Mouse (Mus musculus): ENCODE results near the gene Gm30191.

The Gm30191 gene

DNA sequence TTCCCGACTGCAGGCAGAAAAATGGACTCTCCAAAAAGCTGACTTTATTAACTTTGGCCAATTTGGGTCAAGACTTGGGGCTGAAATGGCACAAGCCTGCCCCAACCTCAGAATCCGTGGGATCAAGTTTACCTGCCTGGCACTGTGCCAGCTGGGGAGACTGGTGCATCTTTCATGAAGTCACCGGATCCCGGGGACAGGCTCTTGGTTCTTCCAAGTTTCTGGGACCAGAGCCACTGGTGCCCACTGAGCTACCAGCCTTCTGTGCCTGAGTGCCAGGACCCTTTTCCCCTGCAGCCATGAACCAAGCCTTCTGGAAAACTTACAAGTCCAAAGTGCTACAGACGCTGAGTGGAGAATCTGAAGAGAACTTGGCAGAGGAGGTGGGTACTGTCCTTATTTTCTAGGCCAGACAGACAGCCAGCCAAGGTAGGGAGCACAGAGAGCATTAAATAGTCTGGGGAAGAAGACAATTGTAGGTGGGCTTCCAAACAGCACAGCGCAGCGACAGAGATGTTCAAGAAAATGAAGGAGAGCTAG is at the start of gene Gm30191:
Gene Gm30191, plus strand, starts transcription at position 217 of the 540 bp plus-strand sequence.
- no peak for DNase-seq

DNA sequence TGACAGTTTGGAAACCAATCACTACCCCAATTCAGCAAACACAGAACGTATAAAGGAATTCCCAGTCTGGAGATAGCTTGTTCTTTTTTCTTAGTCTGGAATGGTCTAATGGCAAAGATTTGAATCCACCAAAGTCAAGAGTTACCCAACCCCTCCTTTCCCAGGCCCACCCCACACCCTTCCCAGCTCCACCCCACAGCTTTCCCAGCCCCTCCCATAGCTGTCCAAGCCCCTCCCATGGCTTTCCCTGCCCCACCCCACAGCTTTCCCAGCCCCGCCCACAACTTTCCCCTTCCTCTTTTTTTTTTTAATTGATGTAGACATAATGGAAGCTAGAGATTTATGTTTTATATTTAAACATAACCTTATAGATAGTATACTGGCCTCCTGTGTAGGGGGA is 47.4 kb upstream of the Gm30191 start:
- DNase-seq: no peak

DNA sequence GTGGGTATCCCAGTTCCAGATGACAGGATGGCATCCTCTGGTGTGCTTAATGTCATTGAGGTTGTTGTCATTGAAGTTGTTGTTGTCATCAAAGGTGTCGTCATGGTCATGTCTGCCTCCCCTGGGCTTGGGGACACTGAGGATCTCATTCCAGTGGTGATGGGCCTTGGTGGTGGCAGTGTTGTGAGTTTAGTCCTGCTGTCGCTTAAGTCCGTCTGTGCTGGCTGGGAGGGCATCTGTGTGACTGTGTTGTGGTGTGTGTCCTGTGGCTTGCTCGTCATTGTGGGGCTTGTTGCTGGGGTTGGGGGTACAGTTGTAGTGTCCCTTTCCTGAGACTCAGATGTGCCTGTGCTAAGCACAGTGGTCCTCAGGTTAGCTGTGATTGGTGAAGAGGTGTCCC is 43.8 kb upstream of the Gm30191 start, which contains the start of gene Gm7534:
Gene Gm7534, minus strand, starts transcription at position 101 of the 400 bp plus-strand sequence.
- no peak for DNase-seq

DNA sequence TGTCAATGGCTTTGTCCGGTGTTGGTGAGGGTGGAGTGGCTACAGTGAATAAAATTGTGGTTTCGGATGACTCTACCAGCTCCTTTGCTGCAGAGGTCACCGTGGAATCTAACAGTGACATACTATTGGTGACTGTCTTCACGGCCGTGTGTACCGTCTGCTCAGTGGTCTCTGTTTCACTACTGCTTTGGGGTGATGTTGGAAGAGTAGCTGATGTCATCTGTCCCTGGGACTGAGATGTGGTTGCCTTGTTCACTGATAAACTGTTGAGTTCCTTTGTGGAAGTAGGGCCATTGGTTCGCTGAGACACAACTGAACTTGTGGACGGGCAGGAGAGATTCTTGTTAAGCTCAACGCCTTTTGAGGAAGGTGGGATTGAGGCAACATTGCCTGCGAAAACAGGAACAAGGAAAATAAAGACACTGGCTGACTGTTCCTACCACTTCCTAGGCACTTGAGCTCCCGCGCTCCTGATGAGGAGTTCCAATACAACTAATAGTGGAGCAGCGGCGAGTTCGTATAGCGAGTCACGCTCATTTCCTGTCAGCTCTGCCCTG is 43.3 kb upstream of the Gm30191 start:
- DNase-seq: no peak

DNA sequence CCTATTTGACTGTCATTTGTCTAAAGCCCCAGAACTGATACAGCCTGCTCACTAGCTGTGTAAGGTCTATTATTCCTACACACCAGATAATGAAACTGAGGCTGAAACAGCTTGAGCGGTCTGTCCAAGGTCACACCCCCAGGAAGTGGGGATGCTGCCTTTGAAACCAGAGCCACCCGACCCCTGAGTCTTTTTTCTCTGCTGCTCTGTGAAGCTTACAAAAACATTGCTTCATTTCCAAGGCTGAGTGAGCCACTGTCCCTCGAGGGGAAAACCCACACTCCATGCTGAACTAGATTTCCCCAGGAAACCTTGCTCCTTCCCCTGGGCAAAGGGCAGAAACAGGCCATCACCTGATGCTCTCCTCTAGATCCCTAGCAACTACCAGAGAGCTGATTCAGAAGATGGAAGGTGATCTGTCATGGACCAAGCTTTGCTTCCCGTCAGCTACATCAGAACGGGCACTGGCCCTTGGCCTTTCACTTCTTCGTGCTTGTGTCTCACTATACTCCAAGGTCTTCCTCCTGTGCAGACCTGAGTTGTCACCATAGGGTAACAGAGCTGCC is 40.2 kb upstream of the Gm30191 start:
- DNase-seq: no peak

DNA sequence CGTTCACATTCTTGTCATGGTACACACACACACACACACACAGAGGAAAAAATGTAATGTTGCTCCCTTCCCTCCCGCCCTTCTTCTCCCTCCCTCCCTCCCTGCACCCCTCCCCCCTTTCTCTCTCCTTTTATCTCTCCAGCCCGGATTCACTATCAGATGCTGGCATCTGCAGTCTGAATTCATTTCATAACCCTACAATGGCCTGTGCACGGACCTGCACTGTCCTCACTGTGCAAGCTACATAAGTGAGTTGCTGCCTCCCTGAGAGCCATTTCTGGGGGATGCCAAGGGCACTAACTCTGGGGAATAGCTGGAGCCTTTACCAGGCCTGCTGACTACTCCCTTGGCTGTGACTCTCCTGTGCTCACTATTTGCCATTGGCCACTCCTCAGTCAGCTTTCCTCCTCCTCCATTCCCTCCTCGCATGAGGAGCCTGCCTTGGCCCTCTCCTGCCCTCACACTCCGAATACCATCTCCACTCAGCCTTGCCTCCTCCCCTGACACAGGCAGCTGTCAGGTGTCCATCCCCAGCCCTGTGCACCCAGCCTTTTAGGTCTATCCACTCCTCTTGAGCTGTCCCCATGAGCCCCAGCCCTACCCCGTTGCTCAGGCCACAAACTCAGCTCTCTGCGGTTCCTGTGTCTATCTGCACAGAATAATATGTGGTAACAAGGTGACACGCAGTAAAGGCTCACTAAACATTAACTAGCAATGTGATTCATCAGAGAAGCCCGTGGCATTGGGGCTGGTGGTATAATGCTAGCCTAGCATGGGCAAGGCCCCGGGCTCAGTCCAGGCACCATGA is 23.7 kb upstream of the Gm30191 start:
- no peak for DNase-seq

DNA sequence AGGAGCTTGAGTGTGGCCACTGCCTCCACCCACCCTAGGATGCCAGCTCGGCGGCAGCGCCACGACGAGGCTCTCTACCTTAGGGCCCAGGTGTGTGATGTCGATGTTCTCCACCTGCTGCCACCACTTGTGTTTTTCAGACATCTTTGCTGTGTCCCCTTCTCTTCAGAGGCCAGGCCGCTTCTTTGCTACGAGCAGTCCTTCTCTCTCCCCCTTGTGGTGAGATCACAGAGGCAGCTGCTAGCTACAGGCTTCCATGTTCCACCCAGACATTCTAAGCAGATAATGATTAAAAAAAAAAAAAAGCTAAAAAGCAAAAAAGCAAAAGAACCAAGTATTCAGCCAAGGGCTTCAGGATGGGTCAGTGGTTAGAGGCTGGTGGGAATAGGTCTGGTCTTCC is 19.5 kb upstream of the Gm30191 start, which contains the start of gene Catsper4:
Gene Catsper4, minus strand, starts transcription at position 190 of the 400 bp plus-strand sequence.
- no peak for DNase-seq

DNA sequence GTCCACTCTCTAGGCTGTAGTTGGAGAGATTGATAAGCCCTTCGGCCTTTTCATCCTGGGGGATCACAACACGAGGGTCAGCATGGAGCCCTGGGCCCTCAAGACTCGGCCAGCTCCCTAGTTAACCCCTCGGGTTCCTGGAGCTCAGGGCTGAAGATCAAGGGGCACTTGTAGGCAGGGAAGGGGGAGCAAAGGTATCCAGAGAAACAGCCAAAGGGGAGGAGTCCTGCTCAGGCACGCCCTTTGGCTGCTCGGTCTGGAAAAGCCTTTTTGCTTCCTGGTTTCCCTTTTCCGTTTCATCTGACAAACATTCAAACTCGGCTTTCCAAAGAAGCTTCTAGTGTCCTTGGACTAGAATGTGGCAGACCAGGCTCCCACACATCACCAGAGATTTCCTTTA is 16.3 kb upstream of the Gm30191 start:
- DNase-seq: no peak

DNA sequence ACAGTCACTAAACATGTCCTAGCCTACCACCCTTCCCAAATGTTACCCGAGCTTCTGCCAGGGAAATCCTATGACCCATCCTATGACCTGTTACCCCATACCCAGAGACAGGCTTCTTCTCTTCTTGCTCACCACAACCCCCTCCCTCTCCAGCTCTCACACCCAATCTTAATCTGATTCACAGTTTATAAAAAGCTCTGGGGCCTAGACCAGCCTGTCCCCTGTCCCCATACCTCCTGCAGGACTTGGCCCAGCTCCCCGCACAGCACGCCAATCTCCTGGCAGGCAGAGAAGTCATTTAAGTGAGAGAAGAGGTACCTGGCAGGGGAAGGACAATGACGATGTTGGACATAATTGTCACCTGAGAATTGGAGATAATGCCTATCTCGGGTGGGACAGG is 11.9 kb upstream of the Gm30191 start:
- DNase-seq: no peak

DNA sequence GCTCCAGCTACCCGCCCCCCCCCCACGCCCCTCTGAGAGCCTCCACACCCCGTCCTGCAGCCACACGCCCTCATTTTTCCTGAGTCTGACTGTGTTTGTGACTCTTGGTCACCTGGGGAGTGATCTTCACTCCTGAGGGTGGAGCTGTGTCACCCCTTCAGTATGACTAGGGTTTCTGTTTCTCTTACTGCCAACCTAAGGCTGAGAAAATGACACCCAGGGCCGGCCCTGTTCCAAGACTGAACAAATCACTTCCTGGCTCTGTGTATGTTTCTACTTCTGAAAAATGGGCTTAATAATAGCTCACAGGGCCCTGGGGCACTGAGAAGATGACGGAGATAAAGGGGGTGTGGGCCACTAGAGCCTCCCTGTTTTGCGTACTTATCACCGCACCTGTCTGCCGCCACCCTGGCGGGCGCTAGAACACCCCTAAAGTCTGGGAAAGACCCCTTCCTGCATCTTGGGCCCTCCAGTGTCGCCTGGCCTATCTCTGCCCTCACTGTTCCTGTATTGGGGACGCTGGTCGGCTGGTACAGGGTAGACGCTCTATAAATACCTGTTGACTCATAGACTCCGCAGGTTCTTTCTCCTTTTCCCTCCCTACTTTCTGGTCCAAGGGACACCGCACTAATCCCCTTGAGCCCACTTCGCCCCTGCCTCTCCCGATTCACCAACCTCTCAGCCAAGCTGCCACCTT is 9.0 kb upstream of the Gm30191 start:
- no peak for DNase-seq

DNA sequence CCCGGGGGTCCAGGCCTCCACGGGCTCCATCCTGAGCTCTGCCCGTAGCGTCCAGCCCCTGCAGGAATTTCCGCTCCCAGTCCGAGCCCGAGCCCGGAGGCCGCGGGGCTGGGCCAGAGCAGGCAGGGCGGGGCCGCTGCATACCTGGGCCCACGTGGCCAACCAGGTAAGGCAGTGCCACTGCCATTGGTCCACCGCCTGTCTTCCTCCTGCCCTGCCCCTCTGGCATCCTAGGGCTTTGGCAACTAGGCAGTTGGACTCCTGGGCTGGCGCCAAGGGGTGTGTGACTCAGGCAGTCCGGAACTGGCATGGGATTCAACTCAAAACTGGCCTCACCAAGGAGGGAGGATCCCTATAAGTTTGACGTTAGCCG is 8.5 kb upstream of the Gm30191 start, which contains the start of gene Cnksr1:
Gene Cnksr1, minus strand, starts transcription at position 121 of the 373 bp plus-strand sequence.
- peak; percentile 61 for DNase-seq

DNA sequence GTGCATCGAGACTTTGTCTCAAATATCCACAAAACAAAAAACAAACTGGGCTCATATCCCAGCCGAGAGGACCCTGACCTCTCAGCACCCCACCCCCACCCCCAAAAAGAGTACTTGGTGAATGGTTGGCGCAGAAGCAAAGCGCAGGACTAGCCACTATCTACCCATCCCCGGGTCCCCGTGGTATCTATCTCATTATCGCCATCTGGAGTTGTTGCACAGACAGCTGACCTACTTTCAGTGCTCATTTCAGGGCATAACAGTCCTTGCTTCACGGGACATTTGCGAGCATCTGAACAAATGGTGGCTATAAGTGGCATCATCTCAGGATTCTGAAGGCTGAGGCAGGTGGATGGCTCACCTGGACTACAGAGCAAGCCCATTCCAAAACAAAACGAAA is 8.0 kb upstream of the Gm30191 start:
- DNase-seq: no peak

DNA sequence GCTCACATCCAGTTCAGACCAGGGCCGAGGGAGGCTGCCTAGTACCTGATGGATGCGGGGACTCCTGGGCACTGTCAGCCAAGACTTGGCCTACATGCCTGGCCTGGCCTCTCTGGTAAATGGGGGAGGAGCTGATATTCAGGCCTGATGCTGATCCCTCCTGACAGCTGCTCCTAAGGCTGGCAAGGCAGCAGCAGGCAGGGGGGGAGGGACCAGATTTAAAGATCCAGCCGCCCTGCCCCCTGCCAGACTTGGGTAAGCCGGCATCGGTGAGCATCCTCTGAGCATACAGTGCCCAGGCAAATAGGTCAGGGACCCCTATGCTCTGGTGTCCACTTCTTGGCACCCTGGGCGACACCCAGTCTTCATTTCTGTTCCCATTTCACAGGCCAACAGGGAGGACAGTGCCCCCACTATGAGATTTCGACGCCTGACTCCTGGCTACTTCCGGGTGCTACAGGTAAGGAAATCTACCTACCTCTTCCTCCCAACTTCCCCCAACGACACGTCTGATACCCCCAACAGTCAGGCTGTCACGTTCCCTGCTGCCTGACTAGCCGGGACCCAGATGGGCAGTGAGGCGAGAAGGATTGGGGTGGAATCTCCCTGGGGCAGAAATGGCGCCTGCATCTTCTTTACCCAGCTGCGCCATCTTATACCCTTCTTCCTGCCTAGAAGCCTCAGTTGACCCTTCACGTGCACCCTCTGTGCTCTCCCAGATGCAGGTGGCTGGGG is 3.1 kb upstream of the Gm30191 start, which contains the start of gene E130218I03Rik:
Gene E130218I03Rik, plus strand, starts transcription at position 147 of the 735 bp plus-strand sequence.
- DNase-seq: no peak

DNA sequence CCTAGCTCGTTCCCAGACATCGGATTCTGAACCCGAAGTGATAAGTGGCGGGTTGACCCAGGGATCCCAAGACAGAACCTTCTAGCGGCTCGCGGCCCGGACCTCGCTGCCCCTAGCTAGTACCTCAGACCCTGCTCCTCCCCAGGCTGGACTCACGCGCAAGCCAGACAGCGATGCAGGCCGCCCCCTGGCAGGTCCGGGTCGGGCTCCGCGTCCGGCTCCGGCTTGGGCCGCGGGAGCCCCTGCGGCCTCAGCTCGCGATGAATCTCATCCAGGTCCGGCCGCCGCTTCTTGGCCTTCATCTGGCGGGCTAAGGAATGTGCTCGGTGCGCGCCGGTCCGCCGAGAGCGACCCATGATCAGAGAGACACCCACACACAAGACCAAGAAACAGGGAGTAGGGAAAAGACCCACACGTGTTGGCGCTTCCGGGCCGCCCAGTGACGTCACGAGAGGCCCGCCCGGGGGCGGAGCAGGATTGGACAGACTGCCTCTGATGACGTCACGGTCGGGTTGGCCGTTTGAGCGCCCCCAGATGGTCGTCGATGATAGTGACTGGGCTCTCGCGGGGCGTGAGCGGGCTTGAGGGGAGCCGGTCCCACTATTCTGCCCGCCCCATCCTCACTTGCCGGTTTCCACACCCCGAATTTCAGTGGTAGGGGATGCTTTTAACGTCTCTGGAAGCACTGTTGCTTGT is 1.4 kb upstream of the Gm30191 start, which contains the start of gene Zfp593:
Gene Zfp593, minus strand, starts transcription at position 445 of the 696 bp plus-strand sequence.
- DNase-seq: peak; percentile 97

DNA sequence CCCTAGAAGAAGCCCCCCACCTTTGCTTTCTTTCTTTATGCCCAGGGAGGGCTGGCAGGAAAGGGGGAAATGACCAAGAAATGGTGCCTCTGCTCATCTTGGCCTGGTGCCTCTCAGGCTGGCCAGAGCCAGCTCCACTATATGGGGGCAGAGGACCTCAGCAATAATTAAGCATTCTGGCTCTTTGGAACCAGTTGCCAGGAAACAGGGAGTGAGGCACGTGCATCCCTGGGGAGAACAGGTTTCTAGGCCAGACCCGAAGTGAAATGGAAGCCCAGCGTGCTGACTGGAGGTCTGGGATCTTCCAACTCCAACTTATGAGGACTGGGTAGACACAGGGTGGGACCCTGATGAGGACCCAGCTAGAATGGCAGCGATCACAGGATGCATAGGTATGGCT is 479 bp upstream of the Gm30191 start:
- DNase-seq: no peak

DNA sequence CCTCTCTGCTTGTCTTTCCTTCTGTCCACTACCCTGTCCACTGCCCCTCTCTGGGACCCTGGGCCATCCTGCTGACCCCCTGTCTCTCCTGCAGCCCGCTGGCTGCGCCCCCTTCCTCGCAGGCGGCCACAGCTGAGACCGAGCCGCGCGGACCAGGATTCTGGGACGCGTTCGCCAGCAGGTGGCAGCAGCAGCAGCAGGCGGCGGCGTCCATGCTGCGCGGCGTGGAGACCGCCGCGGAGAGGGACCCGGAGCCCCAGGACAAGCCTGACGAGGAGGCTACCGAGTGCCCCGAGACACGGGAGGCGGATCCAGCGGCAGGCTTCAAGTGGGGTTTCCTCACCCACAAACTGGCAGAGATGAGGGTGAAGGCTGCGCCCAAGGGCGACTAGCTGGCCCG is 2.9 kb downstream of the Gm30191 start:
- DNase-seq: peak; percentile 89

DNA sequence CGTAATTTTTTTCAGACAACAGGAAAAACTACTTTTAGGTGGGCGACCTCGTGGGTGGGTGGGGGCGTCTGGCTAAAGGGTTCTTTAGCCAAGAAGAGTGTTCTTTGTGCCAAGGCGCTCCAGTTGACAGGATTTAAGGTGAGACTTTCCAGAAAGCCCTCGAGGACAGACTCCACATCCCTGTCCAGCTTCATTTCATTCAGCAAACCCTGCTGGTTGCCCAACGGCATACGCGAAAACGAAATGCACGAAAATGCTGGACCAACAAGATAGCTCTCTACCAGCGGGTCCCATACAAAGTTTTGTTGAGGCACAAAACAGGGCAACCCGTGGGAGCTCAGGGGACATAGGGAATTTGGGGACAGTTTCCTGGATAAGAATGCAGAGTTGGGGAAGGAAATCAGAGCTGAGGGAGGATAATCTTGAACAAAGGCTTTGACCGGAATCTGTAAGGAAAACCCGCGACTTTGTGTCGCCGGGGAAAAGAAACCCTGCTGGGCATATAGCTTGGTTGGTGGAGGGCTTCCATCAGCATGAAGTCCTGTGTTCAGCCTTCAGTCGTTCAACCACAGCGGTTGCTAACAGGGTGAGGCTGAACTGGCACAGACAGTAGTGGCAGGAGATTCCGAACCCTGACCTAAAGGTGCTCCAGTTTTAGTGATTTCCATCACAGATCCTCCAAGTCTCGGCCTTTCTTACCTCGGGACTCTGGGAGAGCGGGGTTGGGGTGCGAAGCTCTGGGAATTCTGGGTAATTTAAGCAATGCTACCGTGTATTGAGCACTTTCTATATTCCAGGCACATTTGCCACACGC is 3.6 kb downstream of the Gm30191 start:
- DNase-seq: no peak

DNA sequence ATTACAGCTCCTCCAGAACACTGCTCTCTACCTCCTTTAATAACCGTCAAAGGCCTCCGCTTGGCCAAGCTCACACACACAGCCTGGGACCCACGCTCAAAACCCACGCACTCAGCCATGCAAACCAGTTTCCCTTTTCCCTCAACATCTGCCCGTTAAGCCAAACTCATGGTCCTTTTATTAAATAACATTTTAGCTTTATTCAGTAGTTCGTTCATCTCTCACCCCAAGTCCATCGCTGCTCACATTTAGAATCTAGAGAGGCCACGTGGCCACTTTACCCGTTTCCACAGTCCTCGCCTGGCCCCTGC is 4.2 kb downstream of the Gm30191 start:
- DNase-seq: no peak

DNA sequence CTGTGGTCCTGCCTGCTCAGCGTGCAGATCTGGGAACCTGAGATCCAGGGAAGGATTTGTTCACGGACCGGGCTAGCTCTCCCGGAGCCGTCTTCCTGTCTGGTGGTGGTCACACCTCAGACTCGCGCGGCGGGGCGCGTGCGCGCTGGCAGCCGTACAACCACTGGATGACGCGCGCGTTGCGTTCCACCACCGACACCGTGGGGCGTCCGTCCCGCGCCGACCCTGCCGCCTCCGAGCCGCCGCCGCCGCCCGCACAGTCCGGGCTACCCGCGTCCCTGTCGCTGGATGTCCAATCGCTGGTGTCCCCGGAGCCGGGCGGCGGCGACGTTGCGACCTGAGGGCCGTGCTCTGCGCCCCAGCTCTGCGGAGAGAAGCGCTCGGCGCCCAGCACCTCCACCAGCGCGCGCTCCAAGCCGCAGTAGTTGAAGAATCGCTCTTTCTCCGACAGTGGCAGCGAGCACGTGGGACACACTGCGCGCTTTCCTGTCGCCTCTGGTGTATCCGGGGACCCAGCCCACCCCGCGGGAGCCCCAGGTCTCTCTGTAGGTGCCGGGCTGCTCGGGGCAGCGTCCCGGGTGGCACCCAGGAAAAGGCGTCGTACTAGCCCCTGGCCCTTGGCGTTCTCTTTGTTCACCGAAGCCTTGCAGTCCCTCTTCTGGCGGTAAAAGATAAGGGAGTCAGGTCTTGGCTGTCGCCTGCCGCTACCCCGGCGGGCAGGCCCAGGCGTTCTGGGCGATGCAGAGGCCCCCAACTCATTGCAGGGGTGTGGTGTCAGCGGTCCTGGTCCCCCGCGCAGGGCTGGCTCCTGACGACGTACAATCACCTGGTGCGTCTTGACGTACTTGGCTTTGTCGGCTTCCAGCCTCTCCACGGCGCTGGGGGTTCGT is 4.8 kb downstream of the Gm30191 start:
- peak; percentile 80 for DNase-seq
